Mouse (Mus musculus): ENCODE measurements around the gene Dock9. TPM values are rescaled to one million over a fixed set of nuclear protein-coding genes. Genes with fewer than 3 reads are reported as not detected.
"Not testable (repeated sequence)": the region's sequence is repeated elsewhere in the genome, so short reads cannot be mapped to it uniquely, and the experiment has no call there.

Dock9 gene
- polyA plus RNA-seq, 1 experiment: 41.9 TPM

DNA sequence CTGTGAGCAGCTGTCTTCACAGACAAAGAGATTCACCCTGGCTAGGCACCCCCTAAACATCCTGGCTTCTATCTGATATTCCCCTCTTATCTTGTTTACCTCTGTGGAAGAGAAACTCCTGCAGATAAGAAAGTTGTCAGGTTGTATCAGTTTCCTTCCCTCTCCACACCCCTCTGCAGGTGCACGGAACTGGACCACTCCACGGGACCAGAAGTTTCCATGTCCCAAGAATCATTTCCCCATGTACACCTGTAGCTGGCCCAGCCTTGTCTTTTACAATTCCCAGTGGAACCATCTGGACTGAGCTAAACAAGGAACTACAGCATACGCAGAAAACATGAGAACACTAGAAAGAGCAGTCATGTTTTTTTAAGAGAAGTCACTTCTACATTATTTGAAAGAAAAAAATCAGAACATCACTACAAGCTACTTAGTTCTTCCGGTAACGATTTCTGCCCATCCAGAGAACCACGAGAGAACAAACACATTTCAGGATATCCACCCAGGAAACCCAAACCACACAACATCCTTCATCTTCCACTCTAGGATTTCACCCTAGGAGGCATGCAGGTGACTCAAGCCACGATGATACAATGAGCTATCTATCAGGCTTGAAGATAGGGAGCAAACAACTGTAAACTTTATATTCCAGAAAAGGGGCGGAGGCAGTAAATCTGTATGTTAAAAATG lies 101.1 kb downstream of the Dock9 start:
- no peak overlapping the region for H3K4me3 ChIP-seq (ENCODE audit: insufficient read depth, low read depth, low read length)
- no peaks in the 10 kb centered on the region for H3K36me3 ChIP-seq (ENCODE audit: control insufficient read depth, insufficient read depth, low read length)
- H3K27ac ChIP-seq (ENCODE audit: insufficient read depth, low read depth, low read length): no peak overlapping the region
- WGBS: 49% methylated on average over 8 of the region's 8 CpGs
- no peaks in the 10 kb centered on the region for H3K27me3 ChIP-seq (replicated peaks; ENCODE audit: control insufficient read depth, insufficient read depth, low read length)
- H3K4me1 ChIP-seq (ENCODE audit: control insufficient read depth, insufficient read depth, low read length): 0 out of 2 replicates have a peak, but pooled peaks cover 2% of the 10 kb centered on the region
- no peak for DNase-seq
- TF ChIP-seq CTCF (conservative IDR thresholded peaks at IDR 0.05; ENCODE audit: insufficient read depth, insufficient read length, low read depth, low read length) (no peak), POLR2A (IDR thresholded peaks at IDR 0.05; ENCODE audit: low read depth, low read length) (no peak)

DNA sequence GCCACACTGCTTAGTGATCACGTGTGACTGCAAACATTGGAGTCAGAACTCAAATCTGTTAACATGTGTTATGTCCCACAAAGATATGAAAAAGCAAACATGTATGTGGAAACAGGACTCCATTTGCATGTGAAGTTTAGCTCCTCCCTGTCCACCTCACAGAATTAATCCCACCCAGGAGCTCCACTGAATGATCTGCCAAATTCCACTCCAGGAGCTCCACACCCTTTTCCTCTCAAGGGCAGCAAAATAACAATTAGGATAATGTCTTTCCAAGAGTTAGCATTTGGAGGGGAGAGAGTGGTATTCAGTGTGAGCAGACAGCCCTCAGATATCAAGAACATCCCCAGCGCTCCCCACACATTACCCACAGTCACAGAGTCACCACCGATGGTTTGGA lies 102.9 kb downstream of the Dock9 start:
- Histone ChIP-seq H3K27me3 (replicated peaks; ENCODE audit: control insufficient read depth, insufficient read depth, low read length) (no peaks in the 10 kb centered on the region), H3K4me1 (ENCODE audit: control insufficient read depth, insufficient read depth, low read length) (no peaks in the 10 kb centered on the region), H3K36me3 (ENCODE audit: control insufficient read depth, insufficient read depth, low read length) (no peaks in the 10 kb centered on the region), H3K27ac (ENCODE audit: insufficient read depth, low read depth, low read length) (0 out of 2 replicates have a peak overlapping the region, but pooled peaks have one; percentile 3), H3K4me3 (ENCODE audit: insufficient read depth, low read depth, low read length) (no peak overlapping the region)
- DNase-seq: peak; percentile 34
- WGBS: 76% methylated on average over 3 of the region's 3 CpGs
- TF ChIP-seq CTCF (conservative IDR thresholded peaks at IDR 0.05; ENCODE audit: insufficient read depth, insufficient read length, low read depth, low read length): no peak
- no peak for TF ChIP-seq POLR2A (IDR thresholded peaks at IDR 0.05; ENCODE audit: low read depth, low read length)

DNA sequence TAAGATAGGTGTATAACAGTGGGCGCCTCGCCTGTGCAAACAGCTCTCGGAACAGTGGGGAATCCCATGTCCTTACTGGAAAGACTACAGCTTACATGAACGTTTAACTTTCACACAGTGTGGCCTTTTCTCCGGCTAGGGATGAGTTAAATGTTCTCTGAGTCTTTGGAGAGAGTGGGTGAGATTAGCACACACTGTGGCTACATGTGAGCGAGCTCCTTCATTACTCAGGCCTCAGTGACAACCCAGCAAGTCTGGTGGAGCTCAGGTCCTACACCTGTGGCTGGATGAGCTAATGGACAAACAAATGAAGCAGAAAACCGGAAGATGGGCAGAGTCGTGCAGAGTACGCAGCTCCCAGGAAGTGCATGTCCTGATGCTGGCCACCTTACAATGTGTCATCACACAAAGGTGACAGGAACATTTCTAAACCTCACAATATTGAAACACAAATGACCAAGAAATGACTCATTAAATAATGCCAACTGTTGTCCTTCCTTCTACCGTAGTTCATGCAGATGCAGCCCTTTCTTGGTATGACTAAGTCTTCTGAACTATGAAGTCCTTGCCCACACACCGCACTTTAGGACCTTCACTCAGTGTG lies 103.5 kb downstream of the Dock9 start:
- H3K27ac ChIP-seq (ENCODE audit: insufficient read depth, low read depth, low read length): no peak overlapping the region
- no peak for DNase-seq

GRCm38 (mm10) chr14:121689649-121690048 lies 108.0 kb downstream of the Dock9 start:
- not testable (repeated sequence) for H3K4me3 ChIP-seq (ENCODE audit: insufficient read depth, low read depth, low read length); H3K27ac ChIP-seq (ENCODE audit: insufficient read depth, low read depth, low read length); H3K27me3 ChIP-seq (replicated peaks; ENCODE audit: control insufficient read depth, insufficient read depth, low read length); H3K36me3 ChIP-seq (ENCODE audit: control insufficient read depth, insufficient read depth, low read length); DNase-seq; H3K4me1 ChIP-seq (ENCODE audit: control insufficient read depth, insufficient read depth, low read length)
- 82% methylated on average over 5 of the region's 5 CpGs for WGBS

More for the DNA sequence above, 103.5 kb downstream of the Dock9 start:
- WGBS: 88% methylated on average over 11 of the region's 11 CpGs
- TF ChIP-seq POLR2A (IDR thresholded peaks at IDR 0.05; ENCODE audit: low read depth, low read length): no peak
- no peak for TF ChIP-seq CTCF (conservative IDR thresholded peaks at IDR 0.05; ENCODE audit: insufficient read depth, insufficient read length, low read depth, low read length)
- Histone ChIP-seq H3K4me3 (ENCODE audit: insufficient read depth, low read depth, low read length) (no peak overlapping the region), H3K4me1 (ENCODE audit: control insufficient read depth, insufficient read depth, low read length) (no peaks in the 10 kb centered on the region), H3K36me3 (ENCODE audit: control insufficient read depth, insufficient read depth, low read length) (no peaks in the 10 kb centered on the region), H3K27me3 (replicated peaks; ENCODE audit: control insufficient read depth, insufficient read depth, low read length) (no peaks in the 10 kb centered on the region)

DNA sequence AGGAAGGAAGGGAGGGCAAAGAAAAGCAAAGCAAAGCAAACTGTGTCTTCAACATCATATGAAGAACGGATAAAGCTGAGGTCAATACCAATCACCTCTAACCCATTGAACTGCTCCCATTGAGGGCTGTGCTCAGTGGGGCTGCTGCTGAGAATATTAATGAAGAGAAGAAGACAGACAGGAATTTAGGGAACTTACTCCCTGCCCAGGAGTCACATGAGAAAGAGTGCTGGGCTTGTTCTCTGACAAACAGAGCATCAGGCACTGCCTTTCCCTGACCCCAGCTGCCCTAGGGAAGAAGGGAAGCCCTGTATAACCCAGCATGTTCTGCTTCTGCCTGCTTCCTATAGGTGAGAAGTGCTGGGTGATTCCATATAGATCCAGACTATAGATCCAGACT lies 109.5 kb downstream of the Dock9 start:
- Histone ChIP-seq H3K27me3 (replicated peaks; ENCODE audit: control insufficient read depth, insufficient read depth, low read length) (no peaks in the 10 kb centered on the region), H3K4me3 (ENCODE audit: insufficient read depth, low read depth, low read length) (no peak overlapping the region), H3K36me3 (ENCODE audit: control insufficient read depth, insufficient read depth, low read length) (no peaks in the 10 kb centered on the region), H3K4me1 (ENCODE audit: control insufficient read depth, insufficient read depth, low read length) (peaks cover 5% of the 10 kb centered on the region; the same call in 1 of the 2 replicates), H3K27ac (ENCODE audit: insufficient read depth, low read depth, low read length) (no peak overlapping the region)
- TF ChIP-seq CTCF (conservative IDR thresholded peaks at IDR 0.05; ENCODE audit: insufficient read depth, insufficient read length, low read depth, low read length) (no peak), POLR2A (IDR thresholded peaks at IDR 0.05; ENCODE audit: low read depth, low read length) (no peak)
- WGBS: 57% methylated on average over 1 of the region's 1 CpGs
- no peak for DNase-seq

- Histone ChIP-seq H3K27ac (ENCODE audit: insufficient read depth, low read depth, low read length) (no peak overlapping the region), H3K4me3 (ENCODE audit: insufficient read depth, low read depth, low read length) (no peak overlapping the region), H3K27me3 (replicated peaks; ENCODE audit: control insufficient read depth, insufficient read depth, low read length) (no peaks in the 10 kb centered on the region), H3K4me1 (ENCODE audit: control insufficient read depth, insufficient read depth, low read length) (peaks cover 5% of the 10 kb centered on the region; the same call in 1 of the 2 replicates), H3K36me3 (ENCODE audit: control insufficient read depth, insufficient read depth, low read length) (no peaks in the 10 kb centered on the region)
- no peak for TF ChIP-seq POLR2A (IDR thresholded peaks at IDR 0.05; ENCODE audit: low read depth, low read length)
- TF ChIP-seq CTCF (conservative IDR thresholded peaks at IDR 0.05; ENCODE audit: insufficient read depth, insufficient read length, low read depth, low read length): no peak
- no peak for DNase-seq
- WGBS: 78% methylated on average over 7 of the region's 7 CpGs
These were observed 110.4 kb downstream of the Dock9 start for GRCm38 (mm10) chr14:121687274-121687673.

GRCm38 (mm10) chr14:121678913-121679312 lies 118.7 kb downstream of the Dock9 start:
- Histone ChIP-seq H3K27me3 (replicated peaks; ENCODE audit: control insufficient read depth, insufficient read depth, low read length) (no peaks in the 10 kb centered on the region), H3K36me3 (ENCODE audit: control insufficient read depth, insufficient read depth, low read length) (no peaks in the 10 kb centered on the region), H3K4me1 (ENCODE audit: control insufficient read depth, insufficient read depth, low read length) (peaks cover 21% of the 10 kb centered on the region), H3K4me3 (ENCODE audit: insufficient read depth, low read depth, low read length) (no peak overlapping the region), H3K27ac (ENCODE audit: insufficient read depth, low read depth, low read length) (peak overlapping the region; percentile 29; the same call in 1 of the 2 replicates)
- no peak for TF ChIP-seq CTCF (conservative IDR thresholded peaks at IDR 0.05; ENCODE audit: insufficient read depth, insufficient read length, low read depth, low read length)
- TF ChIP-seq POLR2A (IDR thresholded peaks at IDR 0.05; ENCODE audit: low read depth, low read length): no peak
- WGBS: 72% methylated on average over 5 of the region's 5 CpGs
- DNase-seq: no peak
